Mouse (Mus musculus): Measurements from ENCODE around the gene Copz1.

The Copz1 gene

DNA sequence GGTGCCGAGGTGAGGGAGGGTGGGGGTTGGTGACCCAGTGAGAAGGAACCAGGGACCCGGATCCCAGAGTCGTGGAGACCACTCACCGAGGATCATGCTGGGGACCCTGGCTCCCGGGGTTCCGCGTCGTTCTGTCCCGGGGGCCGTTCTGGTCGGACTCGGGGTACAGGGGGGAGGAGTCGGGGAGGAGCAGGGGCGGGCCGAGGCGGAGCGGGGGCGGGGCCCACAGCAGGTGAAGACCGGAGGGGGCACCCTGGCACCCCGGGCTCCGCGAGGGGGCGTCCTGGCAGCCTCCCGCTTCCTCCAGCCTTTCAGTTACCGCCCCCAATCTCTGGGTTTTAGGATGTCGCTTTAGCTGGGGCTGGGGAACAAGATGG lies 67.4 kb downstream of the Copz1 start, which contains the start of gene Zfp385a:
Gene Zfp385a, minus strand, starts transcription at position 133 of the 377 bp plus-strand sequence.
- no peak for DNase-seq (ENCODE audit: low read depth)

- no peak for DNase-seq (ENCODE audit: low read depth)
Observed at GRCm38 (mm10) chr15:103340786-103341185, 68.3 kb downstream of the Copz1 start.

DNA sequence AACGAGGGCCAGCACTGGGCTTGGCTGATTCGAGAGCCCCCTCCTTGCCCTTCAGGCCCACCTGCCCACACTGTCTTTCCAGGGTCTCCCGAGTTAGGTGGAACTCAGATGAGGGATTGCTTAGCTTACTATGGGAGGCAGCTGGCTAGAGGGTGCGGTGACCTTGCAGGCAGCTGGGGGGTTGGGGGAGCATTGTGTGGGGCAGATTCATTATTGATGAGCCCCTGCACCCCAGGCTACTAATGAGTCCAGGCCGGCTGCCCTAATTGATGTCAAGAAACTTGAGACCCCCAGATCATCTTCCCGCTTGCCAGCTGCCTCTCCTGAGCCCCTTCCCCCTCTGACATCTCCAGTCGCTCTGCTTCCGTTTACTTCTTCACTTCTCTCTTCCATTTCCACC lies 69.0 kb downstream of the Copz1 start:
- DNase-seq (ENCODE audit: low read depth), result no peak

DNA sequence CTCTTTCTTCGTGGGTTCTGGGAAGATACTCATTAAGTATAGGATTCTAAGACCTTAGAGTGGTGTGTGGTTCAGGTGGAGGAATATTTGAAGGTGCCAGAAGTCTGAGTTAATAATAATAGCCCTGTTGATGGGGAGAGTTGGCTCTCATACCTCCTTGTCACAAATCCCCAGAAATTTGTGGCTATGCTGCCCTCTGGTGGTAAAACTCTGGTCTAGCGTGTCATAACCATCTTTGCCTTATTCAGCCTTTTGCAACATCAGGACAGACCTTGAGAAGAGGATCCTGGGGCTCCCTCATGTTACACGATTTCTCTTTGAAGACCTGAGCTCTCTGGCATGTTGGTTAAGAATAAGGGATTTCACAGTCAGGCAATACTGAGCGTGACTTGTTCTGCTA lies 69.9 kb downstream of the Copz1 start:
- peak; percentile 91 for DNase-seq (ENCODE audit: low read depth)

DNA sequence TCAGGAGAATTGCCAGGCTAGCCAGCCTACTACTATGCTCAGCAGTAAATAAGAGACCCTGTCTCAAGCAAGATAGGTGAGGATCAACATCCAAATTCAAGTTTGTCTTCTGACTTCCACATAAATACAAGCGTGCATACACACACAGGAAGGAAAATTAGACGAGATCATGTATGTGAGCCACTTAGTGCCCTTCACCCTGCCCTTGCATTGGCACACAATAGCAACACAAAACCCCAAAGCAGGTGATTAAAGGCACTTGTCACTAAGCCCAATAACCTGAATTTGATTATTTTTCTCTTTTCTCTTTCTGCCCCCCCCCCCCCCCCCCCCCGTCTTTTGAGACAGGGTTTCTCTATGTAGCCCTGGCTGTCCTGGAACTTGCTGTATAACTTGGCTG lies 70.5 kb downstream of the Copz1 start:
- no peak for DNase-seq (ENCODE audit: low read depth)

GRCm38 (mm10) chr15:103343556-103343955 lies 71.0 kb downstream of the Copz1 start:
- no peak for DNase-seq (ENCODE audit: low read depth)

- DNase-seq (ENCODE audit: low read depth), result no peak
Observed at GRCm38 (mm10) chr15:103345789-103346188, 73.3 kb downstream of the Copz1 start.

- DNase-seq (ENCODE audit: low read depth), result peak; percentile 91
Observed at GRCm38 (mm10) chr15:103347275-103347684, 74.8 kb downstream of the Copz1 start.

Data from NIH3T3 (cell line).